Mouse (Mus musculus): ENCODE results near the gene Dhh. TPM values are rescaled to one million over a fixed set of nuclear protein-coding genes. Genes with fewer than 3 reads are reported as not detected.

Gene Dhh
- total and polyA plus RNA-seq, 3 experiments, result not detected

DNA sequence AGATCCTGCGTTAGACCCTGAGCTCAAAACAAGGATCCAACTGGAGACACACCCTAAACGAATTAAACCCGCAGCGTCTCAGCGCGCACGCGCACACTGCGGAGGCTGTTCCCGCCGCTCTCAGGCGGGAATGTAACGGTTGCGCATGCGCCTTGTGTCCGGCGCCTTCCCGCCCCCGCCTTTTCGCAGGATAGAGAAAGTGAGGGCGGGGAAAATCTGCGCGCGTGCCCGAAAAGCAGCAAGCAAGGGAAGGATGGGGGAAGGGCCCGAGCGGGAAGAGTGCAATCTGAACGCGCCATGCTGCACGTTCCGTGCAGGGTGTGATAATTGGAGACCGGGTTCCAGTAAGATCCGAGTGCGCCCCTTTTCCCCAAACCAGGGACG is 35.5 kb upstream of the Dhh start:
- peak overlapping the region; percentile 63 to 84 (median 70) for H3K4me3 ChIP-seq (replicated peaks in 1 of 3; ENCODE audit: low read depth in 2 of 3, low read length in 2 of 3, poor library complexity in 1 of 3)
- H3K36me3 ChIP-seq (replicated peaks in 1 of 2; ENCODE audit: control insufficient read depth in 1 of 2, insufficient read depth in 1 of 2, low read length in 1 of 2), result peaks cover 15 to 32% of the 10 kb centered on the region in 2 experiments
- dilution Hi-C loops (cut with MboI; ENCODE audit: extremely low pct_ligation_motif_present, extremely low pct_unique_long_range_greater_than_20kb, low sequenced_read_pairs) (no loop called here), in situ Hi-C loops (cut with MboI; ENCODE audit: low pct_ligation_motif_present, low pct_unique_long_range_greater_than_20kb, low sequenced_read_pairs) (loop anchor here (10.0 to 25.0 kb wide), 3 partner anchors 61 to 1347 kb away; no protein-coding TSS in a partner anchor)
- DNase-seq (ENCODE audit: extremely low read depth), result peak; percentile 99
- H3K9ac ChIP-seq (ENCODE audit: insufficient read depth, low read depth), result peak overlapping the region; percentile 81
- H3K9me3 ChIP-seq (replicated peaks; ENCODE audit: low read length), result no peaks in the 10 kb centered on the region
- H3K4me2 ChIP-seq (ENCODE audit: insufficient read depth, low read depth, poor library complexity, severe bottlenecking), result no peak overlapping the region
- no peak; the same call in none of the 2 replicates for TF ChIP-seq SIN3A (IDR thresholded peaks at IDR 0.05; ENCODE audit: low read length)
- no peak for TF ChIP-seq USF1 (IDR thresholded peaks at IDR 0.05; ENCODE audit: low read depth, low read length)
- peak; percentile 86 for TF ChIP-seq KAT2A (IDR thresholded peaks at IDR 0.05; ENCODE audit: insufficient replicate concordance, low read length)
- TF ChIP-seq MAX (IDR thresholded peaks at IDR 0.05; ENCODE audit: low read length), result peak; percentile 82; the same call in 1 of the 2 replicates
- TF ChIP-seq ZNF384 (IDR thresholded peaks at IDR 0.05; ENCODE audit: low read depth, low read length), result no peak
- TF ChIP-seq PAX5 (IDR thresholded peaks at IDR 0.05; ENCODE audit: low read length), result no peak
- no peak for TF ChIP-seq MXI1 (IDR thresholded peaks at IDR 0.05; ENCODE audit: low read depth, low read length)
- no peak for TF ChIP-seq GABPA (IDR thresholded peaks at IDR 0.05; ENCODE audit: insufficient replicate concordance, low read depth, low read length)
- peak; percentile 64; the same call in 1 of the 2 replicates for TF ChIP-seq MYC (IDR thresholded peaks at IDR 0.05; ENCODE audit: low read depth, low read length)
- 0 out of 2 replicates have a peak, but pooled peaks have one; percentile 2 for TF ChIP-seq RCOR1 (conservative IDR thresholded peaks at IDR 0.05; ENCODE audit: low read depth, low read length)
- TF ChIP-seq NRF1 (IDR thresholded peaks at IDR 0.05; ENCODE audit: low read depth, low read length), result peak; percentile 98
- no peak for TF ChIP-seq SMC3 (IDR thresholded peaks at IDR 0.05; ENCODE audit: low read depth, low read length)
- no peak for TF ChIP-seq CHD1 (IDR thresholded peaks at IDR 0.05; ENCODE audit: low read depth, low read length)
- TF ChIP-seq EP300 (IDR thresholded peaks at IDR 0.05; ENCODE audit: low read length), result no peak
- no peak for TF ChIP-seq USF2 (conservative IDR thresholded peaks at IDR 0.05; ENCODE audit: low read depth, low read length)
- peak; percentile 99 for TF ChIP-seq E2F4 (IDR thresholded peaks at IDR 0.05; ENCODE audit: insufficient replicate concordance, low read depth, low read length)
- peak; percentile 49; the same call in 1 of the 2 replicates for TF ChIP-seq UBTF (IDR thresholded peaks at IDR 0.05; ENCODE audit: low read depth, low read length)
- TF ChIP-seq HCFC1 (IDR thresholded peaks at IDR 0.05; ENCODE audit: low read depth, low read length), result peak; percentile 64
- TF ChIP-seq ETS1 (conservative IDR thresholded peaks at IDR 0.05; ENCODE audit: low read depth, low read length), result 0 out of 2 replicates have a peak, but pooled peaks have one; percentile 20
- TF ChIP-seq BHLHE40 (IDR thresholded peaks at IDR 0.05; ENCODE audit: low read depth, low read length), result peak; percentile 89
- peak; percentile 59 for TF ChIP-seq ELF1 (IDR thresholded peaks at IDR 0.05; ENCODE audit: low read depth, low read length)
- TF ChIP-seq ZMIZ1 (IDR thresholded peaks at IDR 0.05; ENCODE audit: low read depth, low read length), result no peak
- TF ChIP-seq MAZ (IDR thresholded peaks at IDR 0.05; ENCODE audit: low read depth, low read length), result peak; percentile 80
- TF ChIP-seq RAD21 (IDR thresholded peaks at IDR 0.05; ENCODE audit: low read depth, low read length), result no peak
- TF ChIP-seq CHD2 (IDR thresholded peaks at IDR 0.05; ENCODE audit: low read length), result peak; percentile 68; the same call in 1 of the 2 replicates
- TF ChIP-seq POLR2AphosphoS2 (IDR thresholded peaks at IDR 0.05; ENCODE audit: low read depth, low read length), result 0 out of 2 replicates have a peak, but pooled peaks have one; percentile 1
- no peak for TF ChIP-seq MEF2A (IDR thresholded peaks at IDR 0.05; ENCODE audit: borderline replicate concordance, low read depth, low read length)
- no peaks in the 10 kb centered on the region for H3K27me3 ChIP-seq (replicated peaks)
- peaks cover 4 to 32% of the 10 kb centered on the region in 2 experiments; a peak in 3 of 4 replicates for H3K4me1 ChIP-seq (ENCODE audit: control insufficient read depth in 1 of 2, insufficient read depth in 2 of 2)
- H3K27ac ChIP-seq (ENCODE audit: insufficient read depth, low read depth), result peak overlapping the region; percentile 69
- H3K79me2 ChIP-seq (replicated peaks; ENCODE audit: control insufficient read depth, extremely low read depth, insufficient read depth, poor library complexity, severe bottlenecking), result peaks cover 10% of the 10 kb centered on the region

Measured in CH12.LX (cell line).